Mouse (Mus musculus): ENCODE data around the gene Mboat7. TPM values are rescaled to one million over a fixed set of nuclear protein-coding genes. Genes with fewer than 3 reads are reported as not detected.

Mboat7 gene
- polyA plus RNA-seq, 1 experiment from 2014 or later, result 62.4 TPM

- Histone ChIP-seq H3K36me3 (peaks cover 42% of the 10 kb centered on the region), H3K4me2 (replicated peaks) (no peak overlapping the region), H3K4me3 (replicated peaks) (no peak overlapping the region)
Measured at GRCm38 (mm10) chr7:3643412-3643811, 49.9 kb downstream of the Mboat7 start.

GRCm38 (mm10) chr7:3630478-3630815 is 62.9 kb downstream of the Mboat7 start:
- Histone ChIP-seq H3K9me3 (replicated peaks) (no peaks in the 10 kb centered on the region), H3K27ac (replicated peaks) (no peak overlapping the region), H3K27me3 (no peaks in the 10 kb centered on the region), H3K4me1 (peaks cover 21% of the 10 kb centered on the region), H3K36me3 (peaks cover 47% of the 10 kb centered on the region), H3K4me3 (replicated peaks) (peak overlapping the region; percentile 67), H3K9ac (peak overlapping the region; percentile 46), H3K4me2 (replicated peaks) (peak overlapping the region; percentile 91)
- WGBS, result 53% methylated on average over 3 of the region's 3 CpGs
- no peak for ATAC-seq (ENCODE audit: insufficient number of reproducible peaks, low FRiP score, low TSS enrichment, low read depth)

More at GRCm38 (mm10) chr7:3643412-3643811, 49.9 kb downstream of the Mboat7 start:
- 73% methylated on average over 5 of the region's 5 CpGs for WGBS
- H3K27ac ChIP-seq (replicated peaks), result no peak overlapping the region
- H3K9me3 ChIP-seq (replicated peaks), result no peaks in the 10 kb centered on the region
- H3K27me3 ChIP-seq, result no peaks in the 10 kb centered on the region
- no peak for ATAC-seq (ENCODE audit: insufficient number of reproducible peaks, low FRiP score, low TSS enrichment, low read depth)
- H3K9ac ChIP-seq, result no peak overlapping the region
- H3K4me1 ChIP-seq, result peaks cover 31% of the 10 kb centered on the region

GRCm38 (mm10) chr7:3629543-3630477 is 63.5 kb downstream of the Mboat7 start, which contains the start of the genes Tfpt and Prpf31:
Gene Tfpt, minus strand, starts transcription at chr7:3629929.
Gene Prpf31, plus strand, starts transcription at chr7:3629985.
- peak within 1 kb of the TSS; percentile 67 for H3K4me3 ChIP-seq (replicated peaks)
- peak within 1 kb of the TSS; percentile 81 for H3K9ac ChIP-seq
- H3K27ac ChIP-seq (replicated peaks), result peak within 1 kb of the TSS; percentile 92
- WGBS, result 1% methylated on average over 47 of the region's 47 CpGs
- H3K27me3 ChIP-seq, result no peaks in the 10 kb centered on the region
- peaks cover 46% of the 10 kb centered on the region for H3K36me3 ChIP-seq
- peak within 1 kb of the TSS; percentile 91 for H3K4me2 ChIP-seq (replicated peaks)
- H3K9me3 ChIP-seq (replicated peaks), result no peaks in the 10 kb centered on the region
- ATAC-seq (ENCODE audit: insufficient number of reproducible peaks, low FRiP score, low TSS enrichment, low read depth), result peak; percentile 82
- H3K4me1 ChIP-seq, result peaks cover 21% of the 10 kb centered on the region

- peaks cover 21% of the 10 kb centered on the region for H3K4me1 ChIP-seq
- 34% methylated on average over 4 of the region's 4 CpGs for WGBS
- H3K27me3 ChIP-seq, result no peaks in the 10 kb centered on the region
- H3K9me3 ChIP-seq (replicated peaks), result no peaks in the 10 kb centered on the region
- no peak for ATAC-seq (ENCODE audit: insufficient number of reproducible peaks, low FRiP score, low TSS enrichment, low read depth)
- H3K36me3 ChIP-seq, result peaks cover 46% of the 10 kb centered on the region
- H3K27ac ChIP-seq (replicated peaks), result 0 out of 2 replicates have a peak overlapping the region, but pooled peaks have one; percentile 92
- peak overlapping the region; percentile 91 for H3K4me2 ChIP-seq (replicated peaks)
- H3K9ac ChIP-seq, result peak overlapping the region; percentile 81
- peak overlapping the region; percentile 67 for H3K4me3 ChIP-seq (replicated peaks)
Measured at GRCm38 (mm10) chr7:3629030-3629429, 64.3 kb downstream of the Mboat7 start.

Small RNAs within 50 kb of the gene (microRNA-seq; reads per million reads assigned to microRNA genes)
- gene Mir3572 (ENCODE audit: borderline number of aligned reads), result 1.9 reads per million, percentile 5 among the genes with 10 or more reads in this experiment

Other genes starting within 250 kb of the Mboat7 start
- 0.17 and 0.81 TPM in 2 replicates for gene Tarm1, start 190.9 kb downstream of the Mboat7 start, polyA plus RNA-seq (2015; fragmentation: Nextera tagmentation; extraction: Ambion mirVana)
- 0.83 and 1.0 TPM in 2 replicates for gene Oscar, start 77.4 kb downstream of the Mboat7 start, polyA plus RNA-seq (2015; fragmentation: Nextera tagmentation; extraction: Ambion mirVana)
- 483 and 493 TPM in 2 replicates for gene Ndufa3, start 76.2 kb downstream of the Mboat7 start, polyA plus RNA-seq (2015; fragmentation: Nextera tagmentation; extraction: Ambion mirVana)
- 27.1 and 28.3 TPM in 2 replicates for gene Tfpt, start 63.6 kb downstream of the Mboat7 start, polyA plus RNA-seq (2015; fragmentation: Nextera tagmentation; extraction: Ambion mirVana)
- 87.1 and 94.3 TPM in 2 replicates for gene Prpf31, start 63.5 kb downstream of the Mboat7 start, polyA plus RNA-seq (2015; fragmentation: Nextera tagmentation; extraction: Ambion mirVana)
- 59.0 and 65.3 TPM in 2 replicates for gene Cnot3, start 48.3 kb downstream of the Mboat7 start, polyA plus RNA-seq (2015; fragmentation: Nextera tagmentation; extraction: Ambion mirVana)
- 20.1 and 22.3 TPM in 2 replicates for gene Leng1, start 27.7 kb downstream of the Mboat7 start, polyA plus RNA-seq (2015; fragmentation: Nextera tagmentation; extraction: Ambion mirVana)
- gene Tmc4, start 16.0 kb downstream of the Mboat7 start, polyA plus RNA-seq (2015; fragmentation: Nextera tagmentation; extraction: Ambion mirVana), result 9.5 and 14.3 TPM in 2 replicates
- 275 and 298 TPM in 2 replicates for gene Tsen34, start 660 bp downstream of the Mboat7 start, polyA plus RNA-seq (2015; fragmentation: Nextera tagmentation; extraction: Ambion mirVana)
- gene Rps9, start 10.5 kb upstream of the Mboat7 start, polyA plus RNA-seq (2015; fragmentation: Nextera tagmentation; extraction: Ambion mirVana), result 1,464 and 1,578 TPM in 2 replicates
- gene Pirb, start 26.9 kb upstream of the Mboat7 start, polyA plus RNA-seq (2015; fragmentation: Nextera tagmentation; extraction: Ambion mirVana), result 1.4 and 1.6 TPM in 2 replicates
- gene Gm15448, start 132.2 kb upstream of the Mboat7 start, polyA plus RNA-seq (2015; fragmentation: Nextera tagmentation; extraction: Ambion mirVana), result not detected in 2 replicates
- gene Pira2, start 151.5 kb upstream of the Mboat7 start, polyA plus RNA-seq (2015; fragmentation: Nextera tagmentation; extraction: Ambion mirVana), result 0.41 and 0.52 TPM in 2 replicates
- 0.37 and 0.47 TPM in 2 replicates for gene Gm14548, start 204.6 kb upstream of the Mboat7 start, polyA plus RNA-seq (2015; fragmentation: Nextera tagmentation; extraction: Ambion mirVana)
- 0.27 and 0.28 TPM in 2 replicates for gene Lilra6, start 222.0 kb upstream of the Mboat7 start, polyA plus RNA-seq (2015; fragmentation: Nextera tagmentation; extraction: Ambion mirVana)

Data from embryonic facial prominence, embryonic 15.5 days (tissue).